Mouse (Mus musculus): ENCODE data around the gene Tsc22d4.

Tsc22d4 gene

DNA sequence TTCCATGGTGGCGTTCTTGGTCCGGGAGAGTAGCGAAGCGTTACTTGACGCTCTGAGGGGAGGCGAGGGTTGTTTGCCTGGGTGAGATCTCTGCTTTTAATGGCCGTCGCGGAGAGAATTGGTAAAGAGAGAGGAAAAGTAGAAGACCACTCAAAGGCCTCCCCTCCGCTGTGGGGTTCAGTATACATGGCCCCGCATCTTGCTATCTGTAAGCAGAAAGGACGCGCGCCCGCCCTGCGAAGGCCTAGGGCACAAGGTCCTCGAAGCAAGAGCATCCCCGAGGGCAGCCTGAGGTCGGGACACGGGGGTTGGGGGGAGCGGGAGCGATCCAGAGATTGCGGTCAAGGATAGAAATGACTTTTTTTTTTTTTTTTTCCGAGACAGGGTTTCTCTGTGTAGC is 42.6 kb downstream of the Tsc22d4 start:
- peak; percentile 38 for DNase-seq (ENCODE audit: low read depth, low spot score)

DNA sequence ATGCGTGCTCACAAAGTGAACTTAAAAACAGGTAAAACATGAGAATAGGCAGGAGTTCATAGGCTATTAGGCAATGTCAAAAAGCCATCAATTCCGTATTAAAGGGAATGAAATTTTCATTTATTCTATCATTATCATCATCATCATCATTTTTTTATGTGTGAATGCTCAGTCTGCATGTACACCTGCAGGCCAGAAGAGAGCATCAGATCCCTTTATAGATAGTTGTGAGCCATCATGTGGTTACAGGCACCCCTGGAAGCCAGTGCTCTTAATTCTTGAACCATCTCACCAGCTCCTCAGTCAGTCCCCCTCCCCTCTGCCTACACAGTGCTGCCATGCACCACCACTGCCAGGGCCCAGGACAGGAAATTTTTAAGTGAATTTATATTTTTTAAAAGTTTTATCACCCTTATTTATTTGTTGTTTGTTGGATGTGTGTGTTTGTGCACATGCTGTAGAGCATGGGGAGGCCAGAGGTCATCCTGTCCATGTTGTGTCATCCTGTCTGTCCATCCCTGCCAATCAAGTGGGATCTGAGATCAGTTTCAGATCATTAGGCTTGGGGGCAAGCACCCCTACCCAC is 43.5 kb downstream of the Tsc22d4 start:
- no peak for DNase-seq (ENCODE audit: low read depth, low spot score)

DNA sequence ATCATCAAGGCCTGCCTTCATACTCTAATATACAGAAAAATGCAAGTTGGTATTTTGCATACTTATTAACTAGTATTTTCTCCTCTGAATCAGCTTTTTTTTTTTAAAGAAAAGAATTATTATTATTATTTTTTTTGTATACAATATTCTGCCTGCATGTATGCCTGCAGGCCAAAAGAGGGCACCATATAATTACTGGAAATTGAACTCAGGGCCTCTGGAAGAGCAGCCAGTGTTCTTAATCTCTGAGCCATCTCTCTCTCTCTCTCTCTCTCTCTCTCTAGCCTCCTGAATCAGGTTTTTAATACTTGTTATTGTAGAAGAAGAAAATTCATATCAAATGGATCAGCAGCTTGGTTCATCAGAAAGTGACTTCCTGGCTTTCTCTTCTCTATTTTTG is 46.0 kb downstream of the Tsc22d4 start:
- no peak for DNase-seq (ENCODE audit: low read depth, low spot score)

DNA sequence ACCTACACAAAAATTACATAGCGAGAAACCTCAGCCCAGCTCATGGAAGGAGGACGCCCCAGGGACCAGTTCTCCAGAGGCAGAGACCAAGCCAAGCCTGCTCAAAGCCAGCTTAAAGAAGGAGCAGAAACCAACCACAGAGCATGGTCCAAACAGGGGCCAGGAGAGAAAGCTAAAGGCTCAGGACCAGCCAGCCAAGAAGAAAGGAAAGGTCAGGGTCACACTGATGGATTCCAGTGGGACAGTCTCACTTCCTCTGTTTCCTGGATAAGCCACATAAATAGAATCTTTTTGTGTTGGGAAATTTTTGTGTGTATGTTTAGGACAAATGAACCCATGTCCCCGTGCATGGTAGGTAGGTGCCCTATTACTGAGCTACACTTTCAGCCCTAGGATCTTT is 51.1 kb downstream of the Tsc22d4 start:
- no peak for DNase-seq (ENCODE audit: low read depth, low spot score)

DNA sequence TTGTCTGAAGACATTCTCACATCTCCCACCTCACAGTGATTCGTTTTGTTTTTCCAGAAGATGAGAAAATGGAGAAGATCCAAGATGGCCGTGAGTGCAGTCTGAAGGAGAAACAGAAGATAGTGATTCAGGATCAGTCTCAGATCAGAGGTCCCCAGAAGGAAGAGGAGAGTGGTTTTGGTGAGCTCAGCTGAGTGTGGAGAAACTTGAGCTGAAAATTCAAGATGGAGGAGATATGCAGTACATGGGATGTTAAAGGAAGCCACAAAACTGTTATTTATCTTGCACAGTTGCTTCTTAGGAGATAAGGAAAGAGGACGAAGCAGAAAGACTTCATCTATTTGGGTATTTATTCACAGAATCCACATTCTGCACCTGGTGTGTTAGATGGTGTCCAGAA is 55.4 kb downstream of the Tsc22d4 start:
- DNase-seq (ENCODE audit: low read depth, low spot score): no peak

DNA sequence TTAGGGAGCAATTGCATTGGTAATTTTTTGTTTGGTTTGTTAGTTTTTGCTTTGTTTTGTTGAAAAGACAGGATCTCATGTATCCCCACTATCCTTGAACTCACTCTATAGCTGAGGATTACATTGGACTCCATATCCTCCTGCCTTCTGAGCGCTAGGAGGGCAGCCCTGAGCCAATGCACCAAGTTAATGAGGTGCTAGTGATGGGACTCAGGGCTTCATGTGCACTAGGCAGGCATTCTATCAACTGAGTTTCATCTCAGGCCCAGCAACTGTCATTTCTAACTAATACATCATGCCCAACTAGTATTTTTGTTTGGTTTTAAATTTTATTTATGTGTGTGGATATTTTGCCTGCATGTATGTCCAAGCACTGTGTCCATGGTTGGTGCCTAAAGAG is 60.6 kb downstream of the Tsc22d4 start:
- no peak for DNase-seq (ENCODE audit: low read depth, low spot score)

DNA sequence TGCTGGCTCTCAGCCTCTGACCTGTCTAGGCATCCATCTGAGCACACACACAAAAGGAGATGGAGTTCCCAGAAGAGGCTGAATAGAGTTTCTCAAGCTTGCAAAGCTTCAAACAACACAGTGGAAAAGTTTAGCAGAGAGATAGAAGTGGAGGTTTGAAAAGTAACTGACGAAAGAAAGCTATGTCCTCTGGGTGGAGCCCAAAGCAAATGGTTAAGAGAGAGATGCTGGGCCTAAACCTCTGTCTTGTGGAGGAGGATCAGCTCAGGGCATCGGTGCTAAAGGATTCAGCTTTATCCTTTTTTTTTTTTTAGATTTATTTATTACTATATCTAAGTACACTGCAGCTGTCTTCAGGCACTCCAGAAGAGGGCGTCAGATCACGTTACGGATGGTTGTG is 62.8 kb downstream of the Tsc22d4 start:
- DNase-seq (ENCODE audit: low read depth, low spot score): no peak

DNA sequence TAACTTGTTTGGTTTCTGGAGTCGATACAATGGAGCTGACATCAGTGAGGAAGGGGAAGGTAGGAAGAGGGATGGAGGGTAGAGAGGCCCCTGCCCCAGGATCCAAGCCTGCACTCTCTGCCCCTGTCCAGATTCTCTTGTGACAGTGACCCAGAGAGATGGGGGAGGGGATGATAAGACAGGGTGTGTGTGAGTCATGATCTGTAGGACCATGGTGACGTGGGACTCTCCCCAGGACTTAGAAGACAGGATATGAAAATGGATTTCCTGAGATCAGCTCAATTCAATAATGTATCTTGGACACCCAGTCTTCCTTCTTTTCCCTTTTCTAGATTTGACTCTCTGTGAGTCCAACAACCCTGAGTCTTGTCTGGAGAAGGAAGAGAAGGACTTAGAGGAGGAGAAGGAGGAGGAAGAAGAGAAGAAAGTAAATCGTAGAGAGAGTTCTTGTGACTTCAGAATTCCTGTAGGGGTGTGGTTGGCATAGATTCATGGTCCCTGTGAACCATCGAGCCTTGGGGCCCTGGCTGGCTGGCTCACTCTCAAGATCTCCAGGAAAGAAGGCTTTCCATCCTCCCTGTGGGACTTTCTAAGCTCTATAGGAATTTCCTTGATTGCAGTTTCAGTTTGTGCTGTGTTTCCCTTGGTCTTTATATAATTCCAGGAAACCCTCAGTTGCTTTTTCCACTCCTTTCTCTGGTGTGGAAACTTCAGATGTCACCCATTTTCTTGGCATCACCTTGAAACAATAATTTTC is 72.1 kb downstream of the Tsc22d4 start:
- DNase-seq (ENCODE audit: low read depth, low spot score): no peak
